Mouse (Mus musculus): Measurements from ENCODE around the gene Nolc1.

Nolc1 gene

GRCm38 (mm10) chr19:46075616-46076607 is at the start of gene Nolc1:
TSS of gene Nolc1 (plus strand) at chr19:46075863.
- CTCF ChIA-PET, result interaction anchor here (0.6 to 0.9 kb wide), 3 partner anchors 13 to 435 kb away, joined by 4 to 5 read pairs (median 4); no protein-coding TSS in a partner anchor

- CTCF ChIA-PET, result interaction anchor here (0.6 kb wide), 1 partner anchor 13 kb away, joined by 3 read pairs; no protein-coding TSS in a partner anchor
Measured at GRCm38 (mm10) chr19:46026567-46026966, 49.1 kb upstream of the Nolc1 start.

GRCm38 (mm10) chr19:46028747-46029320 is 46.8 kb upstream of the Nolc1 start:
- CTCF ChIA-PET, result no interaction called here

GRCm38 (mm10) chr19:46029652-46030051 is 46.0 kb upstream of the Nolc1 start:
- CTCF ChIA-PET, result interaction anchor here (0.7 kb wide), 1 partner anchor 22 kb away, joined by 10 read pairs; no protein-coding TSS in a partner anchor

GRCm38 (mm10) chr19:46030196-46030983 is 45.3 kb upstream of the Nolc1 start:
- CTCF ChIA-PET, result interaction anchor here (0.6 kb wide), 1 partner anchor 10 kb away, joined by 6 read pairs; no protein-coding TSS in a partner anchor

- CTCF ChIA-PET, result no interaction called here
Measured at GRCm38 (mm10) chr19:46031689-46032432, 43.8 kb upstream of the Nolc1 start.

- CTCF ChIA-PET, result no interaction called here
Measured at GRCm38 (mm10) chr19:46032731-46033510, 42.7 kb upstream of the Nolc1 start.

- CTCF ChIA-PET, result no interaction called here
Measured at GRCm38 (mm10) chr19:46033911-46034310, 41.8 kb upstream of the Nolc1 start.

GRCm38 (mm10) chr19:46035971-46036370 is 39.7 kb upstream of the Nolc1 start:
- CTCF ChIA-PET, result no interaction called here

- CTCF ChIA-PET, result interaction anchor here (0.5 to 0.6 kb wide), 3 partner anchors 492 to 859 kb away, joined by 3 to 6 read pairs (median 6); no protein-coding TSS in a partner anchor
Measured at GRCm38 (mm10) chr19:46036477-46037242, 39.0 kb upstream of the Nolc1 start.

GRCm38 (mm10) chr19:46037243-46037924 is 38.3 kb upstream of the Nolc1 start:
- CTCF ChIA-PET, result interaction anchor here (0.5 kb wide), 1 partner anchor 860 kb away, joined by 6 read pairs; no protein-coding TSS in a partner anchor

GRCm38 (mm10) chr19:46037925-46038850 is 37.5 kb upstream of the Nolc1 start:
- CTCF ChIA-PET, result interaction anchor here (0.6 kb wide), 1 partner anchor 250 kb away, joined by 3 read pairs; no protein-coding TSS in a partner anchor

GRCm38 (mm10) chr19:46038851-46039260 is 36.8 kb upstream of the Nolc1 start:
- CTCF ChIA-PET, result interaction anchor here (0.6 kb wide), 2 partner anchors 50 to 878 kb away, joined by 3 to 4 read pairs; no protein-coding TSS in a partner anchor

GRCm38 (mm10) chr19:46039478-46039877 is 36.2 kb upstream of the Nolc1 start:
- CTCF ChIA-PET, result interaction anchor here (0.6 kb wide), 2 partner anchors 49 to 879 kb away, joined by 3 to 4 read pairs; no protein-coding TSS in a partner anchor

- CTCF ChIA-PET, result interaction anchor here (0.7 to 1.1 kb wide), 2 partner anchors 9 to 16 kb away, joined by 3 to 6 read pairs; no protein-coding TSS in a partner anchor
Measured at GRCm38 (mm10) chr19:46040149-46040902, 35.3 kb upstream of the Nolc1 start.

GRCm38 (mm10) chr19:46041299-46041932 is 34.2 kb upstream of the Nolc1 start:
- CTCF ChIA-PET, result no interaction called here
